Mouse (Mus musculus): ENCODE measurements around the gene Bdnf. TPM values are rescaled to one million over a fixed set of nuclear protein-coding genes. Genes with fewer than 3 reads are reported as not detected.

The Bdnf gene
- total RNA-seq (2021): 10 to 100 TPM; 29.6 to 31.2 TPM
- long read RNA-seq, experiment 1, full-length matches to known transcripts: 15 of 18 reads
- long read RNA-seq, experiment 1, partial matches to known transcripts: 0 of 18 reads
- long read RNA-seq, experiment 1, other reads (novel, unspliced or antisense): 3 of 18 reads
- long read RNA-seq, experiment 2, full-length matches to known transcripts: 41 of 45 reads
- long read RNA-seq, experiment 2, partial matches to known transcripts: 2 of 45 reads
- long read RNA-seq, experiment 2, other reads (novel, unspliced or antisense): 2 of 45 reads

GRCm38 (mm10) chr2:109674532-109674931 lies at the start of gene Bdnf:
Gene Bdnf (plus strand): TSS chr2:109674700.
- Histone ChIP-seq H3K27ac (peak within 1 kb of the TSS; percentile 75; the same call in 1 of the 2 replicates), H3K4me3 (peak within 1 kb of the TSS; percentile 70)
- DNase-seq (ENCODE audit: low spot score in 2 of 2): no peak
- no peak for TF ChIP-seq CTCF (conservative IDR thresholded peaks at IDR 0.05)

DNA sequence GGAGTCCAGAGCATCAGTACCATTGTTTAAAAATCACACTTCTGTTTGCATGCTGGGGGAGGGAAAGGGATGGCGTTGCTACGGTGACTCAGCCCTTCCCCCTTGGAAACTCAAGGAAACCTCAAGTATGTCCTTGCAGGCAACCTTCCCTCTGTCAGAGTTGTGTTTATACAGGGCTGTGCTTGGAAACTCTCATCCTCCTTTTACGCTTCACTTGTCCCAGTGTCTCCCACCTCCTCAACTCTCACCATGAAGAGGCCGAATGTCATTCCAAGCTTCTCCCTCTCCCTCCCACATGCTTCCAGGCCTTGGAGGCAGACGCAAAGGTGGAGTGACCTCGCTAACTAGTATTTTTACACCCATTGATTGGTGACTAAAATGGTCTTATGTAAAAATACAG lies 47.6 kb upstream of the Bdnf start:
- H3K27ac ChIP-seq: no peak overlapping the region
- H3K4me3 ChIP-seq: no peak overlapping the region
- no peak for DNase-seq (ENCODE audit: low spot score in 2 of 2)
- no peak for TF ChIP-seq CTCF (conservative IDR thresholded peaks at IDR 0.05)

DNA sequence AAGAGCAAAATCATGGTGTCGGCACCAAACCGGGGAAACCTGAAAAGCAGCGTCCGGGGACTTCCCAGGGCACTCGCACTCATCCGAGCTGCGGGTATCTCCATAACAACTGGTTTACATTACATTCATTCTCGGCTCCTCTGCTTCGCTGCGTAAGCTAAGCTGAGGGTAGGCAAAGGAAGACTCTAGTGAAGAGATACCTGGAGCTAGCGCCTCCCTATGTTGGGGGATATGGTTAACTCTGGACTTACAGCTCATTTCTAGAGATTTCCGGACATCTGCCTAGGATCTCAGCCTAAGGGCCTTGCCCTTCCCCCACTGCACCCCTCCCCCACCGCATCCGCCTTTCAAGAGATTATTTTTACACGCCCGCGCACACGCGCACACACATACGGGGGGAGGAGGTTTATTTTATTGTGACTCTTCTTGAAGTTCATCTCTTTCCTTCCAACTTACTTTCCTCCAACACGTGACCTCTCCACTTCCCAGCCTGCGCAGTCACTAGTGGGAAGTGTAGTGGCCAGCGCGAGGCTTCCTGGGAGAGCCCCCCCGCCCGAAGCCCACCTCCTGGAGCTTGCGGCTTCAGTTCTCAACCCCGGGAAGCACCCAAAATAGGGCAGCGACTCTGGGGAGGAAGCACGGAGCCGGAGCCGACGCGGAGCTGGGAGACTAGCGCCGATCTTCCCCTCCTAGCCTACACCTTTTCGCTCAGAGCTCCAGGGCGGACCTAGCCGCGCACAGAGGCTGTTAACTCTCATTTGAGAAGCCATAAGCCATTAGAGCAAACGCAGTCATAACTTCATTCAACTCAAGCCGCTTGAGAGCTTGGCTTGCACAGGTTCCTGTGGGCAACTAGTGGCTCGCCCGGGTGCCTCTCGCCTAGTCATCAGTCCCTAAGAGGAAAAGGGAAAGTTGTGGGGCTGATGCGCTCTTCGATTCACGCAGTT lies 718 bp upstream of the Bdnf start:
- Histone ChIP-seq H3K4me3 (peak overlapping the region; percentile 70), H3K27ac (peak overlapping the region; percentile 51; the same call in 1 of the 2 replicates)
- DNase-seq (ENCODE audit: low spot score in 2 of 2): no peak
- TF ChIP-seq CTCF (conservative IDR thresholded peaks at IDR 0.05): no peak

GRCm38 (mm10) chr2:109675051-109675450 lies 551 bp downstream of the Bdnf start:
- H3K4me3 ChIP-seq: peak overlapping the region; percentile 70
- TF ChIP-seq CTCF (conservative IDR thresholded peaks at IDR 0.05): no peak
- H3K27ac ChIP-seq: no peak overlapping the region
- no peak for DNase-seq (ENCODE audit: low spot score in 2 of 2)

- peak overlapping the region; percentile 75 for H3K27ac ChIP-seq
Measured at GRCm38 (mm10) chr2:109675973-109676617, 1.6 kb downstream of the Bdnf start.

GRCm38 (mm10) chr2:109676618-109676974 lies 2.1 kb downstream of the Bdnf start:
- Histone ChIP-seq H3K4me3 (peak overlapping the region; percentile 70), H3K27ac (peak overlapping the region; percentile 75)
- no peak for TF ChIP-seq CTCF (conservative IDR thresholded peaks at IDR 0.05)
- DNase-seq (ENCODE audit: low spot score in 2 of 2): no peak

More at GRCm38 (mm10) chr2:109675973-109676617, 1.6 kb downstream of the Bdnf start:
- peak overlapping the region; percentile 70 for H3K4me3 ChIP-seq
- TF ChIP-seq CTCF (conservative IDR thresholded peaks at IDR 0.05): peak; percentile 72
- DNase-seq (ENCODE audit: low spot score in 2 of 2): no peak

DNA sequence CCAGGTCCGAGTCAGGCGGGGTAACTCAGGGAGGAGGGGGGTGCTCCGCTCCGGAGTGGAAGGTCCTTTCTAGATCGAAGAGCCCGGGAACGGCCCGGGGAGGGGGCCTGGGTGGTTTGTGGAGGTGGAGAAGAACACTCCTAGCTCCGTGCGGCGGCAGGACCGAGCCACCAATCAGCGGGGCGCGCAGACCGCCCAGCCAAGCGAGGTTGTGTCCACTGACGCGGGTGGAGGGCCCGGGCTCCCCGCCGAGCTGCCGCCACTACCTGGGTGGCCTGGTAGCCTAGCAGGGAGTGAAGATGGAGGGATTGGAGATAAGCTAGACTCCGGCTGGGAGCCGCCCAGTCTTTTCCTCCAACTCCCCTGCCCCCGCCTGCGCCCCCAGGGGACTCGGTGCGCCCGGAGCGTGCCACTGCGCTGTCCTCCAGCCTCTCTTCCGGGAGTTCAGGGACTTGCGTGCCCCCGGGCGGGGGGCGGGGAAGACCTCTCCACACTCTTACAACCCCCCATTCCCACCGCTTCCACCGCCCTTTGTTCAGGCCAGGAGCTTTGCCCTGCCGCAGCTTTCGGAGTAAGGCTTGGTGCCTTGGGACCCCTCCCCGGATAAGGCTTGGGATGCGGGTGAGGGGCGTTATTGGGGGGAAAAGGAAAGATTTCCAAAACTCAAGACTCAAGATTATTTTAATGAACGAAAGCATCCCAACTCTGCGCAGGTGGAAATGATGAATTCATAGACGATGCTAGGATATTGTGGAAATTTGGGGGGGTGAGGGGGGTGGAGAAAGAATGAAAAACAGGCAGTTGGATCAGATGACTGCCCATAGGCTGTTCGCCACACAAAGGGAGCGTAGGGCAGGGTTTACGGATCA lies 3.0 kb downstream of the Bdnf start:
- Histone ChIP-seq H3K27ac (peak overlapping the region; percentile 93), H3K4me3 (peak overlapping the region; percentile 70)
- DNase-seq (ENCODE audit: low spot score in 2 of 2): peak in 1 of 2 experiments; percentile 53
- TF ChIP-seq CTCF (conservative IDR thresholded peaks at IDR 0.05): no peak

- DNase-seq (ENCODE audit: low spot score in 2 of 2): peak; percentile 85 to 88
- peak overlapping the region; percentile 70 for H3K4me3 ChIP-seq
- no peak for TF ChIP-seq CTCF (conservative IDR thresholded peaks at IDR 0.05)
Measured at GRCm38 (mm10) chr2:109678090-109678409, 3.5 kb downstream of the Bdnf start.

DNA sequence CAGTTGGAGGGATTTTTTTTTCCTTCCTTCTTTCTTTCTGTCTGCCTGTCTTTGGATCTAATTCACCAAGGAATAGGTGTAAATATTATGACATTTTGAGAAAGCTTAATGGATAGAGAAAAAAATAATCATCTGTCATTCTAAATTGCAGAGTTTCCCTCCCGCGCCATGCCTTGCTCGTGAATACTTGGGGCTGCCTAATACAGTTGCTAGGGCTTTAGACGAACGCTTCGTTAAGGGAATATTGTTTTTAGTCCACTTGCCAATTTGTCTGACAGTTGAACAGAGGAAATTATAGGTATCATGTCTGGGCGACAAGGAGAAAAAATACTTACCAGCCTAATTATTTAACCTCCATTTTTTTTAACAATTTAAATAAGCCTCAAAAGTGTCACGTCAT lies 4.0 kb downstream of the Bdnf start:
- TF ChIP-seq CTCF (conservative IDR thresholded peaks at IDR 0.05): no peak
- Histone ChIP-seq H3K4me3 (peak overlapping the region; percentile 70), H3K27ac (peak overlapping the region; percentile 82)
- DNase-seq (ENCODE audit: low spot score in 2 of 2): no peak

More at GRCm38 (mm10) chr2:109678090-109678409, 3.5 kb downstream of the Bdnf start:
- H3K27ac ChIP-seq: peak overlapping the region; percentile 93

- H3K27ac ChIP-seq: peak overlapping the region; percentile 82; the same call in 1 of the 2 replicates
- DNase-seq (ENCODE audit: low spot score in 2 of 2): no peak
- peak; percentile 30 for TF ChIP-seq CTCF (conservative IDR thresholded peaks at IDR 0.05)
- H3K4me3 ChIP-seq: no peak overlapping the region
Measured at GRCm38 (mm10) chr2:109679446-109679845, 4.9 kb downstream of the Bdnf start.

DNA sequence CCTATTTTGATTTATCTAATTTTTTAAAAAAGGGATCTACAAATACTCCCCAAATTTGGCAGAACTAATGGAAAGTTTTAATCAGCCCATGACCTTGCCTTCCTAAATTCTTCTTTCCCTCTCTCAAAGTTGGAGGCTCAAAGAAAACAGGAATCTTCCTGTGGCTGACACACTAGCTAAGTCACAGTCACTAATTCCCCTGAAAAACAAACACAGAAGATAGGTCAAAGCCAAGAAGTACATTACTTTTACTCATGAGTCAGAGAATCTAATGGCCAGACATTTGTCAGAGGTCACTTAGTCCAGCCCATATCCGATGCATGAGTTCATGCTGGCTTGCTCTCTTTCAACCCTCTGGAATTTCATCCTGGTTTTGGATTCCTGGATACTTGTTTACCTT lies 6.6 kb downstream of the Bdnf start:
- DNase-seq (ENCODE audit: low spot score in 2 of 2): no peak
- TF ChIP-seq CTCF (conservative IDR thresholded peaks at IDR 0.05): no peak
- Histone ChIP-seq H3K27ac (no peak overlapping the region), H3K4me3 (no peak overlapping the region)

DNA sequence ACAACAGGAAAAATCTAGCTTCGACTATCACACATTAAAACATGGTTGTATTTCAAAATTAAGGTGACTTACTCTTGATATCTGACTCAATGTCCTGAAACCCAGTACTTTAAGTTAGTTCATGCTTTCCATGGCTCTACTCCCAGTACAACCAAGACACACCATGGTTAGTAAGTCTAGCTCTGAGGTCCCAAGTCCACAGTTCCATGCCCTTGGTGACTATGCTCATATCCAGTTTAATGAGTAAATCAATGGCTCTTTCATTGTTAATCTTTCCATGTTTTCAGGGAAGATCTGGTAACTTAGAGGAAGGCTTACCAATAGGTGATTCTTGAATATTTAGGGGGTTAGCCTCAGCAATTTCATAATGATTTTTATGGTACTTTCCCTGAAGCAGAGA lies 14.2 kb downstream of the Bdnf start:
- H3K27ac ChIP-seq: no peak overlapping the region
- TF ChIP-seq CTCF (conservative IDR thresholded peaks at IDR 0.05): no peak
- DNase-seq (ENCODE audit: low spot score in 2 of 2): no peak
- H3K4me3 ChIP-seq: no peak overlapping the region
